Mouse (Mus musculus) kidney, adult 2 months (tissue): Measurements from ENCODE around the gene Rrad. TPM values are rescaled to one million over a fixed set of nuclear protein-coding genes. Genes with fewer than 3 reads are reported as not detected.

Source experiments
- DNase-seq: peaks from one replicate; pipeline ENCODE4 v3.0.0; 2021
- H3K27ac ChIP-seq: fragments of 200-500 bp; 2 replicates; pipeline ENCODE4 v1.5.1; 2012; ENCODE audit warnings: low read depth, low read length, control low read depth, inconsistent platforms; ENCODE audit not compliant: insufficient read depth
- H3K27me3 ChIP-seq: fragments of 200-500 bp; replicated peaks from 2 replicates; pipeline ENCODE4 v1.6.1; 2012; ENCODE audit warnings: mild to moderate bottlenecking, moderate library complexity, low read length, inconsistent platforms; ENCODE audit not compliant: control insufficient read depth, insufficient read depth
- H3K36me3 ChIP-seq: fragments of 200-500 bp; 2 replicates; pipeline ENCODE4 v1.6.1; 2012; ENCODE audit warnings: mild to moderate bottlenecking, moderate library complexity, low read length, inconsistent platforms; ENCODE audit not compliant: control insufficient read depth, insufficient read depth
- H3K4me1 ChIP-seq: fragments of 200-500 bp; 2 replicates; pipeline ENCODE4 v1.6.1; 2011; ENCODE audit warnings: low read length; ENCODE audit not compliant: control insufficient read depth, insufficient read depth
- H3K4me3 ChIP-seq: fragments of 200-500 bp; 2 replicates; pipeline ENCODE4 v1.5.1; 2011; ENCODE audit warnings: mild to moderate bottlenecking, low read depth, low read length, control low read depth; ENCODE audit not compliant: insufficient read depth
- CTCF ChIP-seq: fragments of 200-500 bp; conservative IDR thresholded peaks from 2 replicates; pipeline ENCODE4 v1.5.1; 2011; ENCODE audit warnings: low read depth, mild to moderate bottlenecking, control low read depth, low read length, moderate library complexity, mixed read lengths; ENCODE audit not compliant: insufficient read depth, insufficient read length
- POLR2A ChIP-seq: fragments of 200-500 bp; IDR thresholded peaks from one replicate; pipeline ENCODE4 v1.6.1; 2011; ENCODE audit warnings: low read depth, low read length, control low read depth
- WGBS: fragments of 180-500 bp; shearing (Covaris S2); methylation state at CpG from one replicate; pipeline ENCODE4 v1.1.7; 2018; 5-methylcytosine and 5-hydroxymethylcytosine counted together
- polyA plus RNA-seq: library from polyadenylated mRNA; depleted of rRNA; stranded (reverse); fragments of >200 nt; gene quantifications from 2 replicates; pipeline ENCODE4 v1.2.3, GENCODE M21; 2012

Gene Rrad
- polyA plus RNA-seq, 1 experiment: 5.8 TPM

DNA sequence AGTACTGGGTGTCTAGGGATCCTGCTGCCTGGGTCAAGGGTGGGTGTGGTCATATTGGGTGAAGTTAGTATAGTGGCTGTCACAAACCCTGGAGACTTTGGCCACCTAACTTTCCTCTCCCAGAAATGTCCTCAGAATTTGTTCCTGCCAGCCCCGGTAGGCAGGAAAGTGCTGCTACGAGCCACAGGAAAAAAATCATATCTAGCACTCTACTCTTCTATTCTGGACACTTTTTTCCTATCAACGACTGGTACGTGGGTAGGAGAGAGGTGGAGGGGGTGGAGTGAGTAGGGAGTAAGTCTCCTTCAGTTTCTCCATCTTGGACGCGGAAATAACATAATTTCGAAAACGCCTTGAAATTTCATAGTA lies 1.0 kb downstream of the Rrad start:
- Histone ChIP-seq H3K36me3 (no peaks in the 10 kb centered on the region), H3K4me3 (peak overlapping the region; percentile 59), H3K4me1 (peaks cover 6% of the 10 kb centered on the region; the same call in 1 of the 2 replicates), H3K27me3 (no peaks in the 10 kb centered on the region), H3K27ac (0 out of 2 replicates have a peak overlapping the region, but pooled peaks have one; percentile 57)
- no peak for TF ChIP-seq POLR2A
- no peak for TF ChIP-seq CTCF
- 50% methylated on average over 8 of the region's 8 CpGs for WGBS
- no peak for DNase-seq

DNA sequence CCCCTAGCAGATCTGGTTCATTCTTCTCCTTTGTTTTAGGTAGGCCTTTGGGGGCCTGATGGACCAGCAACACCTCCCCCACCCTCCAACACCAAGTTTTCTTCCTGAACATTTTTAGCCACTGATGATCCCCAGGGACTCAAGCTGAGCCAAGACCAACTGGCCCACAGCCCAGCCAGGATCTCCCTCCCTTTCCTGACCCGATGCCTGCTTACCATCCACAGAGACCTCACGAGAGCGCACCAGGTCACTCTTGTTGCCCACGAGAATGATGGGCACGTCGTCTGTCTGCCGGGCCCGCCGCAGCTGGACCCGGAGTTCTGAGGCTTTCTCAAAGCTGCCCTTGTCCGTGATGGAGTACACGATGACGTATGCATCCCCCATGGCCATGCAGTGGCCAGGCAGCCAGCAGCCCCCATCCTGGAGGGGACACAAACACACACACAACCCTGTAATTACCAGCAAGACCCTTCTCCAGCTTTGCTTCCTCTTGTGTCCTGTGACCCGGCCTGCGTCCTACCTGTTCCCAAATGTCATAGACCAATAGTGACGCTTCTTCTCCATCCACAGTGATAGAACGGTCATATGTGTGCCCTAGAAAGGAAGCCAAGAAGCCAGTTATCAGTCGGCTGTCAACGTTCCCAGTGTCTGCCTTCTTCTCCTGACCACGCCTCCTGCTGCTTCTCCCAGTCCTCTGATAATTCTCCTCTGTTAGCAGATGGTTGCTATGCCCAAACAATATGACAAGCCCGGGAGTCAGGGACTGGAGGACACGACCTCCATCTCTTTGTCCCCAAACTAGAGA lies 1.6 kb downstream of the Rrad start:
- Histone ChIP-seq H3K36me3 (no peaks in the 10 kb centered on the region), H3K4me1 (peaks cover 10% of the 10 kb centered on the region; the same call in 1 of the 2 replicates), H3K27me3 (no peaks in the 10 kb centered on the region), H3K27ac (peak overlapping the region; percentile 58; the same call in 1 of the 2 replicates), H3K4me3 (peak overlapping the region; percentile 17)
- DNase-seq: peak; percentile 86
- TF ChIP-seq CTCF (no peak), POLR2A (no peak)
- WGBS: 60% methylated on average over 22 of the region's 22 CpGs

DNA sequence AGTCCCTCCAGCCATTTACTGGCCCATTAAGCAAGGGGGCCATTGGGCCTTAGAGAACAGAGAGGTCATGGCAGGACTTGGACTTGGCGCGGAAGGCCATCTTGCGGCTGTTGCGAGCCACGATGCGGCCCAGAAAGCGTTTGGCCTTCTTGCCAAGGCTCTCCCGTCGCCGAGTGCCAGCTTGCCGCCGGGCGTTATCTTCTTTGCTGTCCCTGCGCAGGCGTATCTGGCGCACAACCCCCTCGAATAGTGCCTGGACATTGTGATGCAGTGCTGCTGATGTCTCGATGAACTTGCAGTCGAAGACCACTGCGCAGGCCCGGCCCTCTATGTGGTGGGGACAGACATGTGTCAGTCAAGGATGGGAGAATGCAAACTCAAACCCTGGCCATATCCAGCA lies 2.7 kb downstream of the Rrad start:
- Histone ChIP-seq H3K27me3 (no peaks in the 10 kb centered on the region), H3K27ac (no peak overlapping the region), H3K4me1 (peaks cover 11% of the 10 kb centered on the region; the same call in 1 of the 2 replicates), H3K4me3 (no peak overlapping the region), H3K36me3 (no peaks in the 10 kb centered on the region)
- no peak for DNase-seq
- TF ChIP-seq CTCF (no peak), POLR2A (no peak)
- 95% methylated on average over 21 of the region's 21 CpGs for WGBS

DNA sequence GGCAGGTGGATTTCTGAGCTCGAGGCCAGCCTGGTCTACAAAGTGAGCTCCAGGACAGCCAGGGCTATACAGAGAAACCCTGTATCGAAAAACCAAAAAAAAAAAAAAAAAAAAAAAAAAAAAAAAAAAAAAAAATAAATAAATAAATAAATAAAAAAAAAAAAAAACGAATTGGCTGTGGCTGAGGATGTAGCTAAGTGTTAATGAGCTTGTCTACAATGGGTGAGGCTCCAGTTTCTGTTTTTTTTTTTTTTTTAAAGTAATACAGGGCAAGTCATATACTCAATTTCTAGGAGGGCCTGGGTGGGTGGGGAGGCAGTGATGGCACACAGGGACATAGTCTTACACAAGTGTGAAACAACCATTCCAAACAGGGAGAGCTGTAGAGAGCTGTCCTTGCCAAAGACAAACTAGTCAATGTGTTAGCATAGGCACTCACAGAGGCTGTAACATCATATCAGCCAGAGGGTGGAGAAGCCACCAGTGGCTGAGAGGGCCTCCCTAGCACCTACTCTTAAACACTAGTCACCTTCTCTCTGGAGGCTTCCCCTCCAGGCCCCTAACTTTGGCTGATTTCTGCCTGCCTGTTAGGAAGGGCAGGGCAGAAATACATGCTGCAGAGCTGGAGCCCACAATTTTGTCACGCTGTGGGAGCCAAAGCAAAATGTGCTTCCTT lies 3.9 kb downstream of the Rrad start:
- TF ChIP-seq CTCF: no peak
- TF ChIP-seq POLR2A: no peak
- no peaks in the 10 kb centered on the region for H3K36me3 ChIP-seq
- no peaks in the 10 kb centered on the region for H3K27me3 ChIP-seq
- H3K4me3 ChIP-seq: no peak overlapping the region
- no peak for DNase-seq
- 55% methylated on average over 4 of the region's 4 CpGs for WGBS
- peaks cover 16% of the 10 kb centered on the region; the same call in 1 of the 2 replicates for H3K4me1 ChIP-seq
- H3K27ac ChIP-seq: no peak overlapping the region

DNA sequence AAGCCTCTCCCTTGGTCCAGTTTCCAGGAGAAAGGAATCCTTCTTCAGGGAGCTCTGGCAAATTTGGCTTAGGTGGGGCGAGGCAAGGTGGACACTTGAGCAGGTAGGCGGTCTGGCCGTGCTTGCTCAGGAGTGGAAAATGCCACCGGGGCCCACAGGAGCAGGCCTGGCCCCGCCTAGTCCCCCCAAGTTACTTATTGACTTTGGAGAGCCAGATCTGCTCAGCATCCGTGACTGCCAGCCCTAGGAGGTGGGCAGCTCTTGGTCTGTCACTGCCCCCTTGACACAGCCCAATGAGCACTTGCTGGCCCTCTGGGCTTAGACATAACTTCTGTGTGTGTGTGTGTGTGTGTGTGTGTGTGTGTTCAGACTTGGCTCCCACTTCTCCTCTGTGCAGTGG lies 7.0 kb downstream of the Rrad start, which contains the start of gene Cdh16:
Gene Cdh16 (minus strand): TSS at position 236 of the 400 bp plus-strand sequence.
- peak; percentile 97 for DNase-seq
- peak; percentile 72 for TF ChIP-seq POLR2A
- no peak for TF ChIP-seq CTCF
- peaks cover 16% of the 10 kb centered on the region for H3K4me1 ChIP-seq
- H3K27ac ChIP-seq: peak within 1 kb of the TSS; percentile 99
- no peaks in the 10 kb centered on the region for H3K27me3 ChIP-seq
- H3K36me3 ChIP-seq: peaks cover 2% of the 10 kb centered on the region; the same call in 1 of the 2 replicates
- 23% methylated on average over 6 of the region's 6 CpGs for WGBS
- H3K4me3 ChIP-seq: peak within 1 kb of the TSS; percentile 78

DNA sequence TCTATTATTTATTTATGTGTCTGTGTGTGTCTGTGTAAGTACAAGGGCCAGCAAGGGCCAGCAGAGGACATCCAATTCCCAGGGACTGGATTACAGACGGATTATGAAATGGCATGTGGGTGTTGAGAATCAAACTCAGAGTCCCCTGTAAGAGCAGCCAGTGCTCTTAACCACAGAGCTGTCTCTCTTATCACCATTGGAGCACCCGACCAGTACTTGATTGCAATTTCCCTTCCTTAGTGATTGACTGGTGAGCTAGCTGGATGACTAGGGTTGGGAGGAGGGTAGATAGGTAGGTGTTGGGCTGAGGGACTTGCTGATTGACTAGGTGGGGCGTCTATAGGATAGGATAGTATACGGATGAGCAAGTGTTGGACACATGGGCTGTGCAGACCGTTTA lies 10.4 kb downstream of the Rrad start:
- DNase-seq: no peak
- Histone ChIP-seq H3K27ac (no peak overlapping the region), H3K4me3 (no peak overlapping the region), H3K36me3 (peaks cover 3% of the 10 kb centered on the region; the same call in 1 of the 2 replicates), H3K27me3 (no peaks in the 10 kb centered on the region), H3K4me1 (peaks cover 14% of the 10 kb centered on the region)
- TF ChIP-seq CTCF (no peak), POLR2A (no peak)
- WGBS: 84% methylated on average over 5 of the region's 5 CpGs

DNA sequence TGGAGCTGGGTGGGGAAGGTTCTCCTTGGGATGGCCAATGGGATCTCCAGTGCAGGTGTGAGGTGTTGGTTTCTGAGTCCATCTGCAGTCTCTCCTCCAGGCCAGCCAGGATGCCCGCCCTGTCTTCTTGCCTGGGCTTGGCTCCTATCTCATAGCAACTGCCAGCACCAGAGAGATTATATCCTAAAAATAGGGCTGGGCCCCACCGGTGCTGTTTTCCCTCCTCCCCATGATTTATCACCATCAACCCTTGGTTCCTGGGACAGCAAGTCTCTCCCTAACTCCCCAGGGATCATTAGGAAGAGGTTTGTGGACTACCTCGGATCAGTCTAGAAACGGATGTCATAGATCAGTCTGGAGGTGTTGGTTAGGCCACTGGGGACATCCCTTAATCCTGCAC lies 18.0 kb downstream of the Rrad start:
- H3K4me3 ChIP-seq: no peak overlapping the region
- H3K36me3 ChIP-seq: no peaks in the 10 kb centered on the region
- no peaks in the 10 kb centered on the region for H3K27me3 ChIP-seq
- no peak for DNase-seq
- no peak for TF ChIP-seq CTCF
- no peak for TF ChIP-seq POLR2A
- H3K27ac ChIP-seq: no peak overlapping the region
- no peaks in the 10 kb centered on the region; the same call in 1 of the 2 replicates for H3K4me1 ChIP-seq
- 63% methylated on average over 4 of the region's 4 CpGs for WGBS
